Mouse (Mus musculus) spleen, adult 18-20 months (tissue): ENCODE results near the gene Inpp4b.

ENCODE experiments used
- DNase-seq, 2 experiments: peaks; one replicate each; pipeline ENCODE4 v3.0.0; 2022; ENCODE audit warnings: mixed read lengths in 2 of 2

Inpp4b gene

DNA sequence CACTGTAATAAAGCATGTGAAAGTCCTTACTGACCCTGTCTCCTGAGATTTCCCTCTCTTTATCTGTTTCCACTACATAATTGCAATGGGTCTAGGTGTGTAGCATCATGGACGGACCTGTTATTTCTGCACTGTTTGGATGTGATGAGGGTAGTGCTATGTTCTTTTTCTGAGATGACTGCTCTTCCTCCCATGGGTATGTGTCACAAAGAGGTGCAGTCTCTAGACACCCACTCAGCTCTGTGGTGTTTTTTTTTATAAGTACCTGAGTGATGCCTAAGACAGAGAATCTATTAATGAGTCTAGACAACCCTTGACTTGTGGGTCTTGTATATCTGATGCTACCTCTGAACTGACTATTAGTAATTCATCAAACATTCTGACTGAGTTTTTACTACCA is 393.7 kb downstream of the Inpp4b start:
- no peak for DNase-seq

- no peak for DNase-seq
These were observed 400.2 kb downstream of the Inpp4b start for GRCm38 (mm10) chr8:81742588-81742987.

- DNase-seq = no peak
These were observed 400.7 kb downstream of the Inpp4b start for GRCm38 (mm10) chr8:81743040-81743439.

GRCm38 (mm10) chr8:81745439-81745838 is 403.1 kb downstream of the Inpp4b start:
- no peak for DNase-seq

GRCm38 (mm10) chr8:81751159-81751558 is 408.8 kb downstream of the Inpp4b start:
- no peak for DNase-seq

- DNase-seq = no peak
These were observed 414.3 kb downstream of the Inpp4b start for GRCm38 (mm10) chr8:81756663-81757062.

DNA sequence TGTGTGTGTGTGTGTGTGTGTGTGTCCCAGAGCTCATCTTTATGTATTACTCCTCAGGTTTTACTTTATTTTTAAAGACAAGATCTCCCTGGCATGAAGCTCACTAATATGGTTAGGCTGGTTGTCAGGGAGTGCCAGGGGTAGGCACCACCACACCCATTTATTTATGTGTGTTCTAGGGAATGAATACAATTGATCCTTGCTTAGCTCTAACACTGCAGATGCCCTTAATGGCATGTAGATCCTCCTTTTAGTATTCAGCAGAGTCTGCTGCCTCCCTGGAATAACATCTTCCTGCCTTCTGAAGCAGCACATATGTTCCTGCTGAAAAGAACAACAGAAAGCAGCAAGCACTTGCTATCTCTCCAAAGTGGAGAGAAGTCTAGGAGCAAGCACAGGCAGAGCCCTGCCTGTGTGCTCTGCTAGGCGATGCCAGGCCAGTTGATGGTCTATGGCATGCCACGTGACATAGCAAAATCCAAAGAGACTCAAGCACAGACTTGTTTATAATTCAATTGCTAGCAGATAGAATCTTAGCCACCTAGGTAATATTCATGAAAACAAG is 415.3 kb downstream of the Inpp4b start:
- no peak for DNase-seq

GRCm38 (mm10) chr8:81761466-81761865 is 419.1 kb downstream of the Inpp4b start:
- DNase-seq = no peak

- DNase-seq = no peak
These were observed 423.7 kb downstream of the Inpp4b start for GRCm38 (mm10) chr8:81766033-81766432.

GRCm38 (mm10) chr8:81767411-81768312 is 425.3 kb downstream of the Inpp4b start:
- peak in 1 of 2 experiments; percentile 19 for DNase-seq

DNA sequence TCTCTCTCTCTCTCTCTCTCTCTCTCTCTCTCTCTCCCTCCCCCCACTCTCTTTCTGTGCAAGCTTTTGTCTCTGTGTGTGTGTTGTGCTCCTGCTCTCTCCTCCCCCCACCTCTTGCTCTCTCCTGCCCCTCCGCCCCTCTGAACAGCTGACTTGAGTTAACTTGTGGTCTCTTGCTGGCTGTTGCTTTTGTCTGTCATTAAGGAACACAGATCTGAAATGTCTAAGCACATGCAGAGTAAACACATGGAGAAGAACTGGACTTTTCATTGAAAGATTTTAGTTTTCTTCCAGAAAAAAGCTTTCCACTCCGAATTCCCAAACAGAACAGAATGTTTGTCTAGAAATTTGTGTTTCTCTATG is 425.9 kb downstream of the Inpp4b start:
- no peak for DNase-seq

DNA sequence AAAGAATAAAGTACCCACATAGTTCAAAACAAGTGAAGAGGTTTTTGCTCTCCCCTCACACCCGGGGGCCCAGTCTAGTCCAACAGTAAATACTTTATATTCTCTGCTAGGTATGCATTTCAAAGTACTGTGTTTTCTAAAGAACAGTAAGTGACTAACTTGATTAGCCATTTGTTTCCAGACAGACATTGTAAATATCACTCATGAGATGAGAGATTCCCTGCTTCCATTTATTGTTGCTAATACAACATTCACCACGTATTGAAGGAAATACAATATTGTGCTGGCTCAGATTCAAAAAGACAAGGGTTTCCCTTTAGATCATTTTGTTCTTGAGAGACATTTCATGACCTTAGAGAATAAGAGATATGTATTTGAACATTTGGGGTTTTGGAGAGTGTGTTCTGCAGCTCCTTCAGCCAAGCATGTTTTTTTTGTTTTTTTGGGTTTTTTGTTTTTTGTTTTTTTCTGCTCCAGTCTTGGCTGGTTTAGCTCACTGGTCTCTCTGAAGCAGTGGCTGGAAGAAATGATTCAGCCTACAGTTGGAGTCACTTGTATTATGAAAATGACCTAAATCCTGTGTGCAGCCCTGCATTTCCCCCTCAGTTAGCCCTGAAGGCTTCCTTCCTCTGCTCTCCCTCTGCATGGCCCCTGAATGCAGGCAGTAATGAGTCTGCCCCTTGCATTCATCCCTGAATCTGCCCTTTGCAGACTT is 426.5 kb downstream of the Inpp4b start:
- DNase-seq = no peak

- no peak for DNase-seq
These were observed 428.4 kb downstream of the Inpp4b start for GRCm38 (mm10) chr8:81770603-81771276.

DNA sequence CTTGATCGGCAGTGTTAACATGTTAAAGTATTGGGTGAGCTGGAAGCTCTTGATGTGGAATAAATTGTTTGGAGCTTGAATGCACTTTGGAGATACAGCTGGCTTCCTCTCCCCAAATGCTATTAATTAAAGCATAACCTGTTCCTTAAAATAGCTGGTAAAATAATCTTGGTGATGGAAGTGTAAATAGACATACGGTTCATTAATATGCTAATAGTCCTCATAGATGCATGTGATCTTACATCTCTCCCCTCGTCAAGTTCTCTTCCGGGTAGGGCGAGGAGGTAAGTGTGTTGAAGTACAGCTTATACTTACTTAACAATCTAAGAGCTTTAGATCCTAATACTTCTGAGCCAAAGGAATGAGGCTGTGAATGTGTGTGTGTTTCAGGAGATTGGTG is 430.5 kb downstream of the Inpp4b start:
- DNase-seq = no peak

DNA sequence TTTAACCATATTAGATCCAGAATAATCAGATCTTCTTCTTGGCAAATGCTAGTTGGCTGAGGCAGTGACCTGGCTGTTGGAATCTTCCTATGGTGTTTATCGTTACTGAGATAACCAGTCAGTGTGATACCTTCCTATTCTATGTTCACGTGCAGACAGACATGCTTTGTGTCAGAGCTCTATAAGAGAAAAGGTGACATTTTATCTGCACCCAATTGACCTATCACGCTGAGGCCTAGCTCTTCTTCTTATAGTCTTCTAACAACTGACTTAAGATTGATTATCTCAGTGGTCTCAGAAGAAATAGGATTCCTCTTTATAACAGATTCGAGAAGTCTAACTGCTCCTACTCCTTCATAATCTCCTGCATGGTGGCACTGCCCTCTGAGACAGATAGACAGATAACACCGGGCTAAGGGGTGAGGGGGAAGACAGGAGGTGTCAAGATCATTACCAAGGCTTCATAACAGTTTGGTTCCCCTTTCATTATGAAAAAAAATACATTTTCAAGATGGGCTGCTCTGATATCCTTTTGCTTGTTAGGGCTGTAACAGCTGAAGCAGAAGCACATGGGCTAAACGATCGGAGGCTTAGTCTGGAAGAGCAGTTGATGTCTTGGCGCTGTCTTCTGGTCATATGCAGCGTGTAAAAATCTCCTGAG is 431.1 kb downstream of the Inpp4b start:
- DNase-seq = no peak

- no peak for DNase-seq
These were observed 431.7 kb downstream of the Inpp4b start for GRCm38 (mm10) chr8:81774010-81774409.

DNA sequence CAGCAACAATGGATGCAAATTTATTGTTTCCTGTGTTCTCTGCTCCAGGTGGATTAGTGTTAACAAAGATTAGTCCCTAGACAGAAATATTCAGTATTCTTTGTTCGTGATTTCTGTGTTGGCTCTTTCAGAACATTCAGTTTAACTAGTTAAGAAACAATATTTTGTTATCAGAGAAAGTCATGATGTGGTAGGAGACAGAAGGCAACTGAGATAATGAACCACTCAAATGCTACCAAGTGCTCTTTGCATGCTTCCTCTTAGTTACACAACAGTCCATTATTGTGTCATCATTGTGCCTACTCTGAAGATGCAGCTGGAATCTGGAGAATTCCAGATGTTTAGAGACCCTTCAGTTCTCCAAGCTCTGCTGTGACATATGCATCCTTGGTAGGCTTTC is 432.1 kb downstream of the Inpp4b start:
- no peak for DNase-seq

GRCm38 (mm10) chr8:81776516-81777237 is 434.3 kb downstream of the Inpp4b start:
- DNase-seq = no peak

DNA sequence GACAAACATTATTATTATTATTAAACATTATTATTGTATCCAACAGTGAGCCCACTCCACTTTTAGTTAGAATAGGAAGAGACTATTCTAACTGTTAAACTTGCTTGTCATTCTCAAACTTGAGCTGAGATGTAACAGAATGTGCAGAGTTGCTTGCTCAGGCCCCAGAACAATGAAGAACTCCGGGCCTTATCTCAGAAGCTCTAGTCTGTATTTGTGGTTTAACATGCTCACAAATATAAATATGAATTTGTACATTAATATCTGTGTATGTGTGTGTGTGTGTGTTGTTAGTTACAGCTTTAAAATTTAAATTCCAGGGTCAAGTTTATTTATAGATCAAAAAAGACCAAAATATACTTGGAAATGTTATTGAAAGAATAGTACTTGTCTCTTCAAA is 435.3 kb downstream of the Inpp4b start:
- DNase-seq = no peak

- no peak for DNase-seq
These were observed 437.1 kb downstream of the Inpp4b start for GRCm38 (mm10) chr8:81779440-81779839.

GRCm38 (mm10) chr8:81780166-81780565 is 437.8 kb downstream of the Inpp4b start:
- no peak for DNase-seq
